Mouse (Mus musculus) liver, embryonic 16.5 days (tissue): Measurements from ENCODE around the gene Insrr. TPM values are rescaled to one million over a fixed set of nuclear protein-coding genes. Genes with fewer than 3 reads are reported as not detected.

Source experiments
- ATAC-seq: fragments of 200-750 bp; cut with Nextera tagmentation; 2 replicates; pipeline ENCODE4 v1.8.0; 2017; ENCODE audit warnings: low read depth, mild to moderate bottlenecking, moderate number of reproducible peaks, moderate library complexity
- H3K27ac ChIP-seq: fragments of 300-500 bp; sonication (generic); 2 replicates; pipeline ENCODE4 v1.5.1; 2014; ENCODE audit warnings: mild to moderate bottlenecking, low read length
- H3K27me3 ChIP-seq: fragments of 300-500 bp; sonication (generic); 2 replicates; pipeline ENCODE4 v1.6.1; 2014; ENCODE audit warnings: low read depth, low read length, mixed read lengths; ENCODE audit not compliant: control insufficient read depth, insufficient read depth
- H3K36me3 ChIP-seq: fragments of 300-500 bp; sonication (generic); 2 replicates; pipeline ENCODE4 v1.6.1; 2014; ENCODE audit warnings: mild to moderate bottlenecking; ENCODE audit not compliant: control insufficient read depth, insufficient read depth
- H3K4me1 ChIP-seq: fragments of 300-500 bp; sonication (generic); 2 replicates; pipeline ENCODE4 v1.6.1; 2014; ENCODE audit warnings: low read depth, low read length, mixed read lengths; ENCODE audit not compliant: control insufficient read depth
- H3K4me2 ChIP-seq: fragments of 300-500 bp; sonication (generic); 2 replicates; pipeline ENCODE4 v1.6.1; 2014; ENCODE audit warnings: low read depth, low read length, mixed read lengths
- H3K4me3 ChIP-seq: fragments of 300-500 bp; sonication (generic); 2 replicates; pipeline ENCODE4 v1.5.1; 2014; ENCODE audit warnings: low read depth, mild to moderate bottlenecking, low read length
- H3K9ac ChIP-seq: fragments of 300-500 bp; sonication (generic); 2 replicates; pipeline ENCODE4 v1.6.1; 2014; ENCODE audit warnings: low read depth, low read length
- H3K9me3 ChIP-seq: fragments of 300-500 bp; sonication (generic); replicated peaks from 2 replicates; pipeline ENCODE4 v1.6.1; 2016; ENCODE audit warnings: low read length; ENCODE audit not compliant: control insufficient read depth
- WGBS: fragments of 180-500 bp; shearing (Covaris S2); extraction: QIAGEN DNeasy Blood & Tissue Kit; methylation state at CpG from one replicate; pipeline ENCODE4 v1.1.7; 2014; ENCODE audit not compliant: insufficient replicate concordance; 5-methylcytosine and 5-hydroxymethylcytosine counted together
- polyA plus RNA-seq: library from polyadenylated mRNA; unstranded; fragments of >200 nt; fragmentation: Nextera tagmentation; extraction: Ambion mirVana; gene quantifications from 2 replicates; pipeline ENCODE4 v1.2.1, GENCODE M21; 2015

The Insrr gene
- polyA plus RNA-seq, 1 experiment from 2014 or later: 0.01 TPM

DNA sequence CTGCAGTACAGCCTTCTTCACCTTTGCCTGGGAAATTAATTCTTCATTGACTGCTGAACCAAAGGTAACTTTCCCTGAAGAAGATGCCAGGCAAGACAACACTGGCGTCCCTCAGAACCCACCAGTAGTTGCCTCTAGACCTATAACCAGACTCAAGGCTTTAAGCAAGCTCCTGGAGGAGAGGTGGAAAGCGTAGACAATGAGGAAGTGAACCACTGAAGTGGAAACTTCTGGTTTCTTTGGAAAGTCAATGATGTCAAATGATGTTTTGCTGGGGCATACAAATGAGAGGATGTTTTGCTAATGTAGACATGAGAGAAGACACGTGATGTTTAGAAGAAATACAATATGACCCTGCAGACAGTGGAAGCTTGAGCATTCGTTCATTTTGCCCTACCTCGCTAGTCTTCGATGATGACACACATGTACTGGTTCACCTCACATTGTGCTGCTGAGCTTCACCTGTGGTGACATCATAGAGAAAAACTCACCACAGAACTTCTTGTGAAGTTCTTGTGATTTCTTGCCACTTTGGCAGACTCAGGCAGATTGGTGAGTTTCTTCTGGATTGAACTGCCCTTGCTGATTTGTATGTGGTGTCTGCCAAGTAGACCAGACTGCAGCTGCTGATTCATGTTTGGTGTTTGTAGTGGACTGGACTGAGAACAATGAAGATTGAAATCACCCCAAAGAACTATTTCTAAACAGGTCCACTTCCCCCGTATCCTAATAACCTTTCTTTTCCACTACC, 35.5 kb downstream of the Insrr start:
- Histone ChIP-seq H3K36me3 (no peaks in the 10 kb centered on the region), H3K4me2 (no peak overlapping the region), H3K27ac (no peak overlapping the region), H3K9me3 (no peaks in the 10 kb centered on the region), H3K4me3 (no peak overlapping the region), H3K4me1 (no peaks in the 10 kb centered on the region), H3K27me3 (no peaks in the 10 kb centered on the region; the same call in 1 of the 2 replicates), H3K9ac (no peak overlapping the region)
- no peak for ATAC-seq
- WGBS: 61% methylated on average over 7 of the region's 7 CpGs

DNA sequence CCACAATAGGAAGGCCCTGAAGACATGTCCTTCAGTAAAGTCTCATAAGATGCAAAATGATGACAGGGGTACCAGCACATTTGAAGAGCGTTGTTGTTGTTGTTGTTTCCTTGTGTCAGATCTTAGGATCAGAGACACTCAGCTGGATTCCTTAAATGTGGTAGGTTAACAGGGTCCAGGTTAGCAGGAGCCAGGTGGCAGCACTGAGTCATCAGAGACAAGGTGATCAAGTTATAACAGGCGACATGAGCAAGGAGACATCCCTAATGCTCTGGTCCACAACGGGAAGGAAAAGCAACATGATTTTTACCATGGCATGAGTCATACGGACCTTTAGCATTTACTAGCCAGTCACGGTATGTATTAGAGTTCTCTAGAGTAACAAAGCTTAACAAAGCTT, 36.7 kb downstream of the Insrr start:
- no peak for ATAC-seq
- Histone ChIP-seq H3K27me3 (no peaks in the 10 kb centered on the region), H3K36me3 (no peaks in the 10 kb centered on the region), H3K4me2 (no peak overlapping the region), H3K9ac (no peak overlapping the region), H3K9me3 (no peaks in the 10 kb centered on the region), H3K4me3 (no peak overlapping the region), H3K27ac (no peak overlapping the region), H3K4me1 (no peaks in the 10 kb centered on the region)
- whole genome bisulfite sequencing: 50% methylated on average over 5 of the region's 5 CpGs

DNA sequence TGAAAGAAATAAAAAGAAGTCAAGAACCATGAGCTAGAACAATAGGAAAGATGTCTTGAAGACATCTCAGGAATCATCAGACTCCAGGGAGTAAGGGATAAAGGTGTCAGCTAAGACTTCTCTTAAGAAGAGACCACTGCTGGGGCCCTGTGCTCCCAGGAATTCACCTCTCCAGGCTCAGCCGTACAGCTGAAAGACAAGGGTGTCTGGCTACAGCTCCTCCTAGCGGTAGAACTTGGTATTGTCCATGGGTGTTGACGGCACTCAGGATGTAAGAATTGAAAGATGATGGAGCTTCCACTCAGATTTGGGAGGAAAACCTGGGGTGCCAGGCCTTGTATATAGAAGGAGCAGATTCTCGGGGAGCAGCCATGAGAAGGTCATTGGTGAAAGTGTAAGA, 41.9 kb downstream of the Insrr start:
- Histone ChIP-seq H3K4me2 (no peak overlapping the region), H3K36me3 (no peaks in the 10 kb centered on the region), H3K27me3 (no peaks in the 10 kb centered on the region), H3K4me3 (no peak overlapping the region), H3K27ac (no peak overlapping the region), H3K4me1 (no peaks in the 10 kb centered on the region), H3K9me3 (no peaks in the 10 kb centered on the region), H3K9ac (no peak overlapping the region)
- ATAC-seq: no peak
- WGBS: 4% methylated on average over 4 of the region's 4 CpGs

DNA sequence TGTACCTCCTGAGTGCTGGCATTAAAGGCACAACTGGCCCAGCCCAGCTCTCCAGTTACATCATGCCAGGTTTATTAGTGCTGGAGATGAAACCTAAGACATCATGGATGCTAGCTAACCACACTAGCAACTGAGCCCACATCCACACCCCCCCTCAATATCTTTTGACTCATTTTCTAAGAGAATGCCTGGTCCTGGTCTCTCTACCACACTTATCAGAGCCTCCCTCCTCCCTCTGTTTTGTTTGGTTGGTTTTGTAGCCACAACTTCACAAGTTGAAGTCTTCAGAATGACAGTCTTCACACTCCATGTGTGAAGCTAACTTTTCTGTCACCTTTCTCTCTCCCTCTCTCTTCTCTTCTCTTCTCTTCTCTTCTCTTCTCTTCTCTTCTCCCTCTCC, 44.1 kb downstream of the Insrr start:
- Histone ChIP-seq H3K9me3 (no peaks in the 10 kb centered on the region), H3K4me3 (no peak overlapping the region), H3K9ac (no peak overlapping the region), H3K27me3 (no peaks in the 10 kb centered on the region), H3K36me3 (no peaks in the 10 kb centered on the region), H3K27ac (no peak overlapping the region), H3K4me1 (no peaks in the 10 kb centered on the region), H3K4me2 (no peak overlapping the region)
- no peak for ATAC-seq

DNA sequence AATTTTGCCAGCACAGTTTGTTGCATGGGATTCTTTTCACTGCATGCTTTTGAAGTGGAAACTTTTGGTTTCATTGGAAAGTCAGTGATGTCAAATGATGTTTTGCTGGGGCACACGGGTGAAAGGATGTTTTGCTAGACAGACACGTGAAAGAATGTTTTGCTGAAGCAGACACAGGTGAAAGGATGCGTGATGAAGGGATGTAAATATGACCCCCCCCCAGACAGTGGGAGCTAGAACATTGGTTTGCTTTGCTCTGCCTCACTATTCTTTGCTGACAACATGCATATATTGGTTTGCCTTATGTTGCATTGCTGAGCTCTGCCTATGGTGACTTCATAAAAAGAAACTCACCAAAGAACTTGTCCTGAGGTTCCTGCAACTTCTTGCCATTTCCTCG, 48.2 kb downstream of the Insrr start:
- H3K9me3 ChIP-seq: no peaks in the 10 kb centered on the region
- no peaks in the 10 kb centered on the region for H3K4me1 ChIP-seq
- no peak overlapping the region for H3K9ac ChIP-seq
- WGBS: 63% methylated on average over 4 of the region's 4 CpGs
- H3K4me2 ChIP-seq: no peak overlapping the region
- no peak overlapping the region for H3K27ac ChIP-seq
- H3K27me3 ChIP-seq: no peaks in the 10 kb centered on the region
- H3K36me3 ChIP-seq: no peaks in the 10 kb centered on the region
- no peak overlapping the region for H3K4me3 ChIP-seq
- no peak for ATAC-seq

DNA sequence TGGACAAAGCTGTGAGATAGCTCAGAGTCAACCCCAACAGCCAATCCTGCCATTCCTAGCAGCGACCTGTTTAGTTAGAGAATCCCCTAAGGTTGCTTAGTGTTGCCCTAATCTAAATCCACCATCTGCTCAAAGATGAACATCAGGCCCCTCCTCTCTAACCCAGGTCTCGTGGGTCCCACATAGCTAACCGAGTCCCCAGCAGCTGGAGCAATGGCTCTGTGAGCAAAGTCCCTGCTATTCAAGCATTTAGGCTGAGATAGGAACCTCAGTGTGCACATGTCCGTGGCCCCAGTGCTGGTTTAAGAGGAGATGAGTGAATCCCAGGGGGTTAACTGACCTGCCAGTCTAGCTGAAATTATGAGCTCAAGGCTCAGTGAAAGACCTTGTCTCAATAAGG, 49.4 kb downstream of the Insrr start:
- Histone ChIP-seq H3K36me3 (no peaks in the 10 kb centered on the region), H3K9ac (no peak overlapping the region), H3K4me3 (no peak overlapping the region), H3K9me3 (no peaks in the 10 kb centered on the region), H3K4me1 (no peaks in the 10 kb centered on the region), H3K4me2 (no peak overlapping the region), H3K27me3 (no peaks in the 10 kb centered on the region), H3K27ac (no peak overlapping the region)
- no peak for ATAC-seq
- WGBS: 39% methylated on average over 4 of the region's 4 CpGs

DNA sequence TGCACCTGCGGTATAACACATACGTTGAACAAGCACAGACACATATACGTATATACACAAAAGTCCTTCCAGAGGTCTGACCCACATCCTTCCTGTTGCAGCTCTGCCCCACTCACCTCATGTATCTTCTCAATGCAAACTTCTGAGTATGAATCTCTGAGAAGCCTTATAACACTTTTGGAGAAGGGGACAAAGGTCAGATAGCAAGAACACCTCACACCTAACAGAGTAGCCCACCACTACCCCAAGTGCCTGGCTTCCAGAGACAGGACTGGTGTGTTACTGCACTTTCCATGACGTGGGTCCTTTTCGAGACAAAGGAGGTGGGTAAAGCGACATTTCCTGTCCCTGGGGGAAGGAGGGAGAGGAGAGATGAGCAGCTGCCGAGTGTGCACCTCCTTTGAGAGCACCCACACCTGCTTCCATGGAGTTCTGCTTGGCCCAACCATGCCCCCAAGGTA, 49.9 kb downstream of the Insrr start, which contains the start of gene Sh2d2a:
Gene Sh2d2a (plus strand): TSS at position 106 of the 461 bp plus-strand sequence.
- 37% methylated on average over 7 of the region's 7 CpGs for WGBS
- no peak for ATAC-seq
- no peak within 1 kb of the TSS for H3K9ac ChIP-seq
- no peaks in the 10 kb centered on the region for H3K4me1 ChIP-seq
- H3K27ac ChIP-seq: no peak within 1 kb of the TSS; the same call in 1 of the 2 replicates
- no peak within 1 kb of the TSS for H3K4me3 ChIP-seq
- no peaks in the 10 kb centered on the region for H3K9me3 ChIP-seq
- H3K27me3 ChIP-seq: no peaks in the 10 kb centered on the region
- H3K4me2 ChIP-seq: no peak within 1 kb of the TSS
- no peaks in the 10 kb centered on the region for H3K36me3 ChIP-seq

DNA sequence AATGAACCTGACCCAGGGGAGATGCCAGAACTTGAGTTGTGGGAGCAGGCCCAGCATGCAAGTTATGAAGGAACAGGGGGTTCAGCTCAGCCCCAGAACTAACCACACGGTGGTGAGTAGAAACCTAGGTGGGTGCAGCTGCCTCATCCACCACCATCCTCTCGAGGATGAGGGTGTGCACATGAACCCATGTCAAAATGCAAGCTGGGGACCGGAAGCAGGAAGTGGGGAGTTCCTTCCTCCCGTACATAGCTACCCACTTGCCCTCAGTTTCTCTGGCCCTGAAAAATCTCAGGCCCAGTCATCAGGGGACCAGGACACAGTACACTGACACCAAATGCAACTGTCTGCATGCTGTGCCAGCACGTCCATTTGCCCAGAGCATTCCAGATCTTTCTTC, 50.9 kb downstream of the Insrr start:
- Histone ChIP-seq H3K27ac (no peak overlapping the region), H3K4me2 (no peak overlapping the region), H3K9me3 (no peaks in the 10 kb centered on the region), H3K36me3 (no peaks in the 10 kb centered on the region), H3K9ac (no peak overlapping the region), H3K4me3 (no peak overlapping the region), H3K27me3 (no peaks in the 10 kb centered on the region), H3K4me1 (no peaks in the 10 kb centered on the region)
- WGBS: 22% methylated on average over 5 of the region's 5 CpGs
- ATAC-seq: no peak

DNA sequence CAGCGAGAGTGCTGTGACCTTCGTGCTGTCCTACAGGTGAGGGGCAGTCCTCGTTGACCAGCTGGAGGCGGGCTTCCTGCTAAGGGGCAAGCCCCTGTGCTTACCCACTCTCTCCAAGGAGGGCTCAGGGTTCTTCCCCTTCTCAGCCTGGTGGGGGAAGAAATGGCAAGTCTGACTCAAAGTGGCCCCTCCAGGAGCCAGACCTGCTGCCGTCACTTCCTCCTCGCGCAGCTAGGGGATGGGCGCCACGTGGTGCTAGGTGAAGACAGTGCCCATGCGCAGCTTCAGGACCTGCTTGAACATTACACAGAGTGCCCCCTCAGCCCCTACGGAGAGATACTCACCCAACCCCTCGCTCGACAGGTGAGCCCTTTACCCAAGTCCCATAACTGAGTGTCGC, 52.4 kb downstream of the Insrr start:
- no peak for ATAC-seq
- Histone ChIP-seq H3K4me3 (no peak overlapping the region), H3K4me2 (no peak overlapping the region), H3K36me3 (no peaks in the 10 kb centered on the region), H3K27ac (no peak overlapping the region), H3K9me3 (no peaks in the 10 kb centered on the region), H3K27me3 (no peaks in the 10 kb centered on the region), H3K4me1 (no peaks in the 10 kb centered on the region), H3K9ac (no peak overlapping the region)
- 60% methylated on average over 14 of the region's 14 CpGs for WGBS
